Mouse (Mus musculus): ENCODE measurements around the gene Dnajc6.

The Dnajc6 gene

GRCm38 (mm10) chr4:101496534-101497237 lies at the start of gene Dnajc6:
Dnajc6 (plus strand) TSS chr4:101496648.
- DNase-seq, result no peak

- DNase-seq, result no peak
Observed at GRCm38 (mm10) chr4:101448701-101449100, 47.7 kb upstream of the Dnajc6 start.

GRCm38 (mm10) chr4:101449344-101449743 lies 47.1 kb upstream of the Dnajc6 start:
- no peak for DNase-seq

GRCm38 (mm10) chr4:101450150-101450780 lies 46.2 kb upstream of the Dnajc6 start:
- peak; percentile 94 for DNase-seq

GRCm38 (mm10) chr4:101451089-101451488 lies 45.4 kb upstream of the Dnajc6 start:
- no peak for DNase-seq

GRCm38 (mm10) chr4:101452829-101453228 lies 43.6 kb upstream of the Dnajc6 start:
- no peak for DNase-seq

GRCm38 (mm10) chr4:101457176-101457575 lies 39.3 kb upstream of the Dnajc6 start:
- DNase-seq, result no peak

GRCm38 (mm10) chr4:101458341-101458740 lies 38.1 kb upstream of the Dnajc6 start:
- DNase-seq, result peak; percentile 48

GRCm38 (mm10) chr4:101459358-101459757 lies 37.1 kb upstream of the Dnajc6 start:
- no peak for DNase-seq

- no peak for DNase-seq
Observed at GRCm38 (mm10) chr4:101460114-101460513, 36.3 kb upstream of the Dnajc6 start.

- no peak for DNase-seq
Observed at GRCm38 (mm10) chr4:101462065-101462464, 34.4 kb upstream of the Dnajc6 start.

- DNase-seq, result no peak
Observed at GRCm38 (mm10) chr4:101466264-101466663, 30.2 kb upstream of the Dnajc6 start.

GRCm38 (mm10) chr4:101469242-101469641 lies 27.2 kb upstream of the Dnajc6 start:
- no peak for DNase-seq

- DNase-seq, result no peak
Observed at GRCm38 (mm10) chr4:101470543-101470942, 25.9 kb upstream of the Dnajc6 start.

GRCm38 (mm10) chr4:101472767-101473166 lies 23.7 kb upstream of the Dnajc6 start:
- no peak for DNase-seq

GRCm38 (mm10) chr4:101490320-101490917 lies 6.0 kb upstream of the Dnajc6 start:
- DNase-seq, result no peak

- DNase-seq, result no peak
Observed at GRCm38 (mm10) chr4:101491704-101492103, 4.7 kb upstream of the Dnajc6 start.

GRCm38 (mm10) chr4:101493611-101494197 lies 2.7 kb upstream of the Dnajc6 start:
- DNase-seq, result no peak

- no peak for DNase-seq
Observed at GRCm38 (mm10) chr4:101496188-101496533, 287 bp upstream of the Dnajc6 start.

GRCm38 (mm10) chr4:101497336-101497735 lies 888 bp downstream of the Dnajc6 start:
- DNase-seq, result no peak

GRCm38 (mm10) chr4:101504470-101505007 lies 8.1 kb downstream of the Dnajc6 start:
- no peak for DNase-seq

GRCm38 (mm10) chr4:101505966-101506365 lies 9.5 kb downstream of the Dnajc6 start:
- DNase-seq, result no peak

- DNase-seq, result no peak
Observed at GRCm38 (mm10) chr4:101506372-101506771, 9.9 kb downstream of the Dnajc6 start.
